Mouse (Mus musculus): Measurements from ENCODE around the gene 1700020N01Rik. TPM values are rescaled to one million over a fixed set of nuclear protein-coding genes. Genes with fewer than 3 reads are reported as not detected.

The 1700020N01Rik gene
- polyA plus RNA-seq, 1 experiment from 2014 or later, result not detected

Other genes with a start within 250 kb of the 1700020N01Rik start
- gene Aldh8a1, start 215.9 kb upstream of the 1700020N01Rik start, polyA plus RNA-seq (2015; fragmentation: Nextera tagmentation; extraction: Ambion mirVana), result 2.9 and 3.5 TPM in 2 replicates